Mouse (Mus musculus): ENCODE results near the gene Gpr35.
A peak's percentile ranks its signal among the peaks of the same experiment; 100 is the strongest.

Gene Gpr35

DNA sequence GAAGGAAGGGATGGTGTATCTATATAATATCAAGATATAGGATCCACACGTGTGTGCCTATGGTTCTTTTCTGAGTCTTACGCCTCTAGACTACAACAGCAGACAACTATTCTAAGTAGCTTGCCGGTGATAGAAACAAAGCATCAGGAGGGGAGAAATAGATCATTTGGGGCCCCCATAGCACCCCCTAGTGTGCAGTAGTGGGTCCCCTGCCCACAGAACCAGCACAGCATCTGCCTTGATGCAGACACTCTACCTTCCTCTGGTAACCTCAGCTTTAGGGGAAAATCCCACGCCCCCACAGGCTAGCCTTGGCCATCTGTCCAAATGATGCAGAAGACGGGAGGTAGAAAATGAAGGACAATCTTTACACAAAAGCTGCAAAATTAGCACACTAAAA lies 34.3 kb downstream of the Gpr35 start:
- no peak for DNase-seq

DNA sequence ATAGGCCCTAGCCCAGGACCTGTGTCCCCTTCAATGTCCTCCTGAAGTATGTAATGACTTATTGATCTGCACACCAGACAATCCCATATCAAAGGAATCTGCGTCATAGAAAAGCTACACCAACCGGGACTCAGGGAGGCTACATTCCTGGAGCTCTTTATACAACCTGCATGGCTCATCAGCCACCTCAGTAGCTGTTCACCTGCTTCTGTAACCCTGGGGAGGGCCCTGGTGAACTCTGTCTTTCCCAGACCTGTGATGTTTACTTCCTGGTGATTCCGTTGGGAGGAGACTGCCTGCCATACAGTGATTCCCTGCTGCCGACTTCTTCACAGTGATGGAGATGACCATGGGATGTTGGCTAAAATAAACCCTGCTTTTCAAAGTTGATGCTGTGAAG lies 38.2 kb downstream of the Gpr35 start:
- no peak for DNase-seq

DNA sequence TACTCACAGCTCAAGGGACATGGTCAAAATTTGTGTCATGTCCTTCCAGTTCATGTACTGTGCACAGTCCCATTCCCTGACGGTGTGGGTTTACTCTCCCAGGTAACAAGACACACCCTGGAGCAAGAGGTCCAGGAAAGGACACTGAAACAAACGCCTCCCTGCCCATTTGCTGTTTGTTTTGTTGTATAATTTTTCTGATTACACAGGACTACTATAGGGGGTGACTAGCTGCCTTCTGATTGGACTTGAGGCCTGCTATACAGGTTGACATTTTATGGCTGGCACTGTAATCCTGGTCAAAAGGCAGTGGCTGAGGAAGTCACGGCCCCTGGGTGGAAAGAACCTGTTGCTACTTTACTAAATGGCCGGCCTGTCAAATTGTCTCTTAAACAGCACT lies 39.2 kb downstream of the Gpr35 start:
- no peak for DNase-seq

DNA sequence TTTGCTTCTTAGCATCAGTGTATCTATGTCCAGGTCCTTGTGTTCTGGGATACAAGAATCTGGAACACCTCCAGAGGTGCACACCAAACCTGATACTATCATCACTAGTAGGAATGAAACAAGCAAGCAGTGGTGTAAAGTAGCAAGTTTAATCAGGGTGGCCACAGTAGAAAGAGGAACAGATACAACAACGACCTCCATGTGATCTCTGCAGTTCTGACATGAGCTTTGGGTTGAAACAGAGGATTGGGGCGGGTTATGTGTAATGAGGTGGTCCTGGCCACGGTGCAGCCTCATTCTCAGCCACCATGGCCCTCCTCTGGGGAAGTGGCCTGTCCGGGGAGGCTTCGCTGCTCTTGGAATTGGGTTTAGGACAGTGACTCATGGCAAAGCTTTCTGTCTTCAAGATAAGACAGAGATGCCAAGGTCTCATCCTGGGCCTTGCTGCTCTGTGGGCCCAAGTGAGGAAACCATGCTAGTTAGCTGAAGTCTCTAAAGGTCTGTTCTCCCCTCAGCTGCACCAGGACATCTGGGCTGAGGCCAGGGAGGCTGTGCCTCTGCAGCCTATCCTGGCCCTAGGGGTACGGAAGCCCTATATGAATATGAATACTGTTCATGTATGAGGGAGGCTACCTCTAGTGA lies 41.7 kb downstream of the Gpr35 start:
- DNase-seq: no peak

DNA sequence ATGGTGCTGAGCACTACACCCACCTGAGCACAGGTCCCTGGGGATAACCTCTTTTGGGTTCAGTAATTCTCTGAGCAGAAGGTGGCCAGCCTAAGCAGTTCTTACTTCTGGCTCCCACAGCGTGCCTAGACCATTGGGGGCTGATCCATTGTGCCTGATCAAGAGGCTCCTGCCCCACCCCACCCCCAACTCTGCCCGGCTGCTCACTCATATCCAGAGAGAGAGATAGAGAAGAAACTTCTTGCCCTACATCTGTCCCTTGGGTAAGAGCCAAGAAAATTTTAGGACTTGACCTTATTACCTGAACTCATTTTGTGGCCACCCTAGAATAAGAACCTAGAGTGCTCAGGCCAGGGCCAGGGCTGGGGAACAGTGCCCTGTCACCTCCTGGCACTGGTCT lies 42.2 kb downstream of the Gpr35 start:
- no peak for DNase-seq

DNA sequence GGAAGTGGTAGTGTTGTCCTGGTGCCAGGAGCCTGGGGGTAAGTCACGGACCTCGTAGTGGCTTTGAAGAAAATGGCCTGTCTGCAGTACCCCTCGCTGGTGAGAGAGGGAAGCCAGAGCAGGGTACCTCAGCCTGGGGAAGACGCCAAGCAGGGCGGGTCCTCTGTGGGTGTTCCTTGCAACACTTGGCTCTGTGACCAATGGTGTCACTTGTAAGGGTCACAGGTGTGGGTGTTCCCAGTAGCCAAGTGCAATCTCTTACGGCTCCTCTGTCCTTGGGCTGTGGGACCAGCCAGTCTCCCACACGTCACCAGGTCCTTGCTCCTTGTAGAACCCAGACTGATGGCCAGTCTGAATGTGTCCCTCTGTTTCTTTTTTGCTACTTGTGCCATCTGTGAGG lies 55.4 kb downstream of the Gpr35 start, which contains the start of gene Aqp12:
Gene Aqp12, plus strand, starts transcription at position 274 of the 400 bp plus-strand sequence.
- no peak for DNase-seq

DNA sequence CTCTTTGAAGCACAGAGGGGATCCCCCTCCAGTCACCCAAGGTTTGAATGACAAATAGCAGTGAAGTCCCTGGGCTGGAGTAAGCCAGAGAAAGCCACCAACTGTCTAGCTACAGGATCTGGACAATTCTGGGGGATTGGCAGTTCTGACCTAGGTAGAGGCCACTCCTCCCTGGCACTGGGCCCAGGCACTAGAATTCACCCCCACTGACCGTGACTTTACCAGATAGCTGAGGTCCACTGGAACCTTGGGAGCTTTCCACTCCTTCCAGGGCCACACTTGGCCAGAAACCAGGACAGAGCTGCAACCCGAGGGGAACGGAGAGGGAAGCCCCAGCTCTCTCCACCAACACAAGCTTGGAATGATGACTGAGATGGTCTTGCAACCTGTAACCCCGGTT lies 58.5 kb downstream of the Gpr35 start:
- no peak for DNase-seq

DNA sequence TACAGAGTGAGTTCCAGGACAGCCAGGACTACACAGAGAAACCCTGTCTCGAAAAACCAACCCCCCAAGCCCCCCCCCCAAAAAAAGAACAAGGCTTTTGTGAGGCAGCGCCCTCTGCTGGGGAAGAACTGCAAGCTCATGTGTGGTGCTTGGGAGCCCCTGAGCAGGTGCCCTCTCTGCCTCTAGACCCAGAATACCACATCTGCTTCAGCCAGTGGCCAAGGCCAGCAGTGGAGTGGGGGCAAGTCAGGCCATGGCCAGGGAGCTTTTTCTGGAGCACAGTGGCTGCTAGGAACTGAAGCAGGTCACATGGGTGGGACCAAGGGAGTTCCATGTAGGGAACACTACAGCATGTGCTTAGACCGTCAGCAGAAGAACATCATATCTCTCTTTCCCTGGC lies 60.1 kb downstream of the Gpr35 start:
- DNase-seq: peak; percentile 15

DNA sequence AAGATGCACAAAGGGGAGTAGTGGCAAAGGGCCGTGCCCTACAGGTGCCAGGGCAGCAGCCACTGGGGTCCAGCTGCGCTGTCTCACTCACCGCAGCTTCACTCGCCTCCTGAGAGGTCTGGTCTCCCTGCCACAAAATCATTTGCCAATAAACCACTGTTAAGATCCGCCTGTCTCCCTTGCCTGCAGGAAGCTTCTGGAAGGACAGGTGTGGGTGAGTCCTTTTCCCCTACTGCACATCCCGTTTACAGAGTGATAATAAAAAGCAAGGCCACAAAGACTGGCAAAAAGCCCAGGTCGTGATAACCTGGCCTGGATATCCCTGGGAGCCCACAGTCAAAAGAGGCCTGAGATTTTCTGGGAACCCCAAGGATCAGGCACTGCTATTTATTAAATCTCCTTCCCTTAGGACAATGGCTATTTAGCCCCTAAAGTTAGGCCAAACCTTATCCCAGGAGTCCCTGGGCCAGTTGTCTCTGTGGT lies 61.5 kb downstream of the Gpr35 start:
- DNase-seq: no peak

DNA sequence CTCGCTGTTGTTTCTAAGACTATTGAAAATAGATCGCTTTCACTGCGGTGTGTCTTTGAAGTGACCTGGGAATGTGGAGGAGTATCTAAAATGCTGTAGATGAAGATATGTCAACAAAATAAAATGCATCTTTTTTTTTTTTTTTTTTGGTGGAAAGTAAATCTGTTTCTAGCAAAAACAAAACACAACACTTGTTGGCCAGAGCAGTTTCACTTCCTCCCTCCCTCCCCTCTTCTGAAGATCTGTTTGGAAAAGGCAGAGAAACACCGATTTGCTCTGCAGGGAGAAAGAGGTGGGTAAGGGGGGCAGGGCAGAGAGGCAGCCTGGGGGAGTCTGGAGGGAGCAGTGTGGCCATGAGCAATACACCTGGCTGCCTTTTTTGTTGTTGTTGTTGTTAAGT lies 62.7 kb downstream of the Gpr35 start:
- DNase-seq: no peak

DNA sequence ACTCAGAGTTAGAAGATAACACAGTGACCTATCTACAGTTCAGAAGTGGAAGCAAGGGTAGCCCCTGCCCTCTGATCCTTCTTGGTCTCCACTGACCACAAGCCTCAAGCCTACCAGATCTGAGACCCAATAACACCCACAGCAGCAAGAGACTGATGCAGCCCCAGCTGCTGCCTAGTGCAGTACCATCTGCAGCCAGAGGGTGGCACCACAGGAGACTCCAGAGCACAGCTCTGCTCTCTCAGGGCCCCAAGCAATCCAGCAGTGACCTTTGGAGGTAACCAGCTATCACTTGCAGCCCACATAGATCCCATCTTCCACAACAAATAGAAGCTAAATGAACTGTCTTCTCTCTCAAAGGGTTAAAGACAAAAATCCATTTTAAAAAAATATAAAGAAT lies 63.8 kb downstream of the Gpr35 start:
- DNase-seq: peak; percentile 70

DNA sequence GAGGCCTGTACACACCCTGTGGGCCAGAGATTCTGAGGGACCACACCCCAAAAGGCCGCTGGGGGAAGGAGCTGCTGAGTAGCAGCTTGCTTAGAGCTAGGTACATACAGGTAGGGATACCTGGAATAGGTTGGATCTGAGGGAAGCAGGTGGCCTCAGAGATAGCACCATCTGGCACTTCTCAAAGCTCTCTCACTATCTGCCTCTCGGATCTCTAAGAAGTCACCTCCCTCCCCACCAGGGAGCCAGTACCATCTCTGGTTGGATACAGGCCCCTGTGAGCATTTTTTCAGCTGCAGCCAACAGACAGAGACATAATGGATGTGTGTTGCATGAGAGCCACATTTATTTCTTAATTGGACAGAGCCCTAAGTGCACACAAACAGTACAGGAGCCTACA lies 64.5 kb downstream of the Gpr35 start:
- no peak for DNase-seq

DNA sequence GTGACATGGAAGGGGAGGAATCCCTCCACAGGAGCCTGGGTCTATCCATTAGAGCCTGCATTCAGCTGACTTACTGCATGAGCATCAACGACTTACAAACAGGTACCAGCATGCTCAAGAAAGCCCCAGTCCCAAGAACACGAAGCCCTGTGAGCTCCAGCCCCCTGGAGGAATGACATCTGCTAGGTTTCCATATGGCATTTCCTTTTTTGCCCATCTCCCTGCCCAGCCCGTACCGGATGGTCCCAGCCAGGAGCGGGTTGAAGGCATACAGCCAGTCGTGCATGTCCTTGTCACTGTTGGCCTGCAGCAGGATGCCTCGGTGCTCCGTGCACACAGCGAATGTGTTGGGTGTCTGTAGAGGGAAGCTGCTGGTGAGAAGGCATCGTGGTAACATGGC lies 68.1 kb downstream of the Gpr35 start:
- no peak for DNase-seq

DNA sequence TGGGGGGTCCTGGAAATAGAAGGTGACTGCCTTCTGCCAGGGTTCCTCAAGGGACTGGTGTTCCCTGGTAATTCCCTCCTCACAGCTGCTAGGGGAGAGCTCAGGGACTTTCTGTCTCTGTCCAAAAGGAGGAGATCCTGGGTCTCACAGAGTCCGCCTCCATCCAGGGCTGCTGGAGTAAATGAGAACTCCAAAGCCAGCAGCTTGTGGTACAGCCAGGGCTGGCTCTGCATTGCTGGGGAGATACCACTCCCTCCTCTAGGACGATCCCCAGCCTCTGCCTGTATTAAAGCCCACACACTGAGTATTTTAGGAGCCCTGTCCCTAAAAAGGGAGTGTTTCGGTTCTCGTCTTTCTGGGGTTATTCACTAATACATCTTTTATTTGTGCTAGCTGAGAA lies 69.9 kb downstream of the Gpr35 start:
- DNase-seq: no peak

DNA sequence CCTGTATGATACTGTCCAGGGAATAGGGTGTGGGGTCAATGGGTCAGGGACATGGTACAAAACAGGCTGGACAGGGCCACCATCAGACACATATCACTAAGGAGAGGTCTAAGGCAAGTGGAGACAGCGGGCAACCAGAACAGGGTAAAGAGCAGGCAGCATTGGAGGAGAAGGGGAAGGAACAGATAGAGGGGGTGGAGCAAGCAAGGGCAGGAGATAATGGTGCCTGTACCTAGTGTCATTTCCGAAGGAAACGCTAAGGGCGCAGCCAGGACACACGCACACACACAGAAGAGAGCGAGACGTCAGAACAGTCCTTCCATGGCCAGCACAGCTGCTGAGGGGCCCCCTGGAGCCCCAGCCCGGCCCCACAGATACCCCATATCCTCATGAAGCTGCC lies 75.9 kb downstream of the Gpr35 start:
- DNase-seq: no peak

DNA sequence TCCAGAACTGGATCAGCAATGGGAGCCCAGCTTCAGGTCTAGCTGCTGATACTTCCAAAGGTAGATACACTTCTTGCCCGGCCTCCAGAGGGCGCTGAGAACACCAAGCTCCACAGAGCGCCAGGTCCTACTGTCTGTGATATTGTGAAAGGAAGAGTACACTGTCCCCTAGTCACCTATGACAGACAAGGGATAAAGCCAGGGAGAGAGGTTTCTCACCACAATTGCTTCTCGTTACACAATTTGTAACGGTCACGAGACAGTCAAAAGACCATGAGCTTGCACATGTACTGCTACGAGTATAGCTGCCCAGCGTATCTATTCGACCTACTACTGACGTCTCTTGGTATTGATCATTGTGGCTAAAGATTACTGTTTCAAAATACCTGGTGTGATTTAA lies 78.7 kb downstream of the Gpr35 start:
- DNase-seq: no peak

DNA sequence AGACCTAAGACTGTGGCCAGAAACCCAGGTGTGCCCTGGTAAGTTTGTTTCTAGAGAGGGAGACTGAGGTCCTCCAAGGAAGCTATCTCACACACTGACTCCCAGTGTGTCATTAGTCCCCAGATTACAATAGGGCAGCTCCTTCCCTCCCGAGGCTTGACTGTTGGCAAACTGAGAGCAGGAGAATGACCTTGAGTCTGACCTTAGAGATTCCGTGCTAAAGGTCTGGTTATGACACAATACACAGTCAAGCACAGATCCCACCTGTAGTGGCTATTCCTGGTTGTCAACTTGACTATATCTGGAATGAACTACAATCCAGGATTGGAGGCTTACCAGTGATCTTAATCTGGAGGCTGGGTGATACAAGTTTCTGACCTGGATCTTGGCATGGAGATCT lies 79.4 kb downstream of the Gpr35 start:
- DNase-seq: no peak

DNA sequence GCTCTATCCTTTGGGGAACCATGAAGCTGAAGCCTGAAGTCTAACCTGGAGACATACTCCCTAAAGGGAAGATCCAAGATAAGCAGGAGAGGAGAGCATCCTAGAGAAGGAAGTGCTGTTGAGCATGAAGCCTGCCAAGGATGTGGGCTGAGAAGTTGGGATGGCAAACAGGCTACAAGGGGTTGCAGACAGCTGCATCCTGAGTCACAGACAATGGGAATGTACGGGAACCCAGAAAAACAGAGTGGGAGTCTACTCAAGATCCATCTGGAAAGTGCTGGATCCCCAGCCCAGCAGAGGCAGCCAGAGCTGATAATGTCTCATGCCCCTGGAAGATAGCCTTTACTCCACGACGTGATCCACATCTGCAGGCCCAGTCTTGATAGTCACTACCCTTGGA lies 80.5 kb downstream of the Gpr35 start:
- no peak for DNase-seq

DNA sequence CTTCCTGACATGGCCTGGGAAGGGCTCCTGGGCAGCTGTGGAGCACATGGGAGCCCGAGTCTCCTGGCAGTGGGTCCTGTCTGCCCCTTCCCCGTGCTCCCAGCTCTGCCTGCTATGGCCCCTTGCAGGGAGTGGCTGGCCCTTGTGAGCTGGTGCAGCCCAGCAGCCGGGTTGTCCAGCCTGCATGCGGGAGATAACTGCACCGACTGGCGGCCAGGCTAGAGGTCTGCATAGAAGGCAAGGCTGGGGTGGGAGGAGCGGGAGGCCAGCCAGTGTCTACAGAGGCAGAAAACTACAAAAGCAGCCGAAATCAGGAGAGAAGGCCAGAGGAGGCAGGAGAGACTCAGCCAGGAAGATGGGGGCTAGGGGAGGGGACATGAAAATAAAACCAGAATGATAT lies 83.3 kb downstream of the Gpr35 start:
- DNase-seq: no peak

DNA sequence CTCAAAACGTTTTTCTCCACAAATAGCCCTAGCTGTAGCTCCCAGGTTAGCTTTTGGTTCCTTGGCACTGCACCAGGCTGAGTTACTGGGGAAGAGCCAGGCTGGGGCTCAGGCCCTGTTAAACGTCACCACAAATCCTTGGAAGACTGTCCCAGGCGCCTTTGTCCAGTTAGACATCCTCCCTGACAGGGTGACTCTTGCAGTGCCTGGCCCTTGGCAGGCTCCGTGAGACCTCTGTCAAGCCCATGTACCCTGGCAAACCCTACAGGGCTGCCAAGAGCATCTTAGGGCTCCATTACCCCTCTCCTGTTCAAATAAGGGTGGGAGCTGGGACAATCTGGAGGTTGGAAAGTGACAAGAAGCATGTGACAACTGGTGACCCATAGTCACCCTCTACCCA lies 85.3 kb downstream of the Gpr35 start:
- no peak for DNase-seq

Data from thymus, postnatal 14 days (tissue).